Mouse (Mus musculus): Measurements from ENCODE around the gene Arhgap24. TPM values are rescaled to one million over a fixed set of nuclear protein-coding genes. Genes with fewer than 3 reads are reported as not detected.

Gene Arhgap24
- polyA plus RNA-seq, 1 experiment from 2014 or later: 3.2 TPM

GRCm38 (mm10) chr5:102719368-102719972 lies 238.3 kb downstream of the Arhgap24 start:
- Histone ChIP-seq H3K4me1 (replicated peaks) (no peaks in the 10 kb centered on the region), H3K27ac (replicated peaks) (no peak overlapping the region), H3K36me3 (replicated peaks) (no peaks in the 10 kb centered on the region), H3K4me3 (replicated peaks) (no peak overlapping the region), H3K9me3 (replicated peaks) (no peaks in the 10 kb centered on the region), H3K9ac (no peak overlapping the region), H3K4me2 (no peak overlapping the region), H3K27me3 (no peaks in the 10 kb centered on the region)
- no peak for ATAC-seq (ENCODE audit: insufficient read depth)
- WGBS (ENCODE audit: insufficient replicate concordance): 45% methylated on average over 8 of the region's 8 CpGs

- WGBS (ENCODE audit: insufficient replicate concordance): 67% methylated on average over 3 of the region's 3 CpGs
- Histone ChIP-seq H3K27me3 (no peaks in the 10 kb centered on the region), H3K9me3 (replicated peaks) (no peaks in the 10 kb centered on the region), H3K9ac (no peak overlapping the region), H3K4me1 (replicated peaks) (no peaks in the 10 kb centered on the region), H3K4me2 (no peak overlapping the region), H3K36me3 (replicated peaks) (no peaks in the 10 kb centered on the region), H3K27ac (replicated peaks) (no peak overlapping the region), H3K4me3 (replicated peaks) (no peak overlapping the region)
- no peak for ATAC-seq (ENCODE audit: insufficient read depth)
These were observed 242.4 kb downstream of the Arhgap24 start for GRCm38 (mm10) chr5:102723558-102723957.

GRCm38 (mm10) chr5:102724813-102725348 lies 243.7 kb downstream of the Arhgap24 start:
- Histone ChIP-seq H3K36me3 (replicated peaks) (no peaks in the 10 kb centered on the region), H3K27me3 (no peaks in the 10 kb centered on the region), H3K9ac (no peak overlapping the region), H3K4me1 (replicated peaks) (no peaks in the 10 kb centered on the region), H3K4me2 (no peak overlapping the region), H3K27ac (replicated peaks) (no peak overlapping the region), H3K9me3 (replicated peaks) (no peaks in the 10 kb centered on the region), H3K4me3 (replicated peaks) (no peak overlapping the region)
- ATAC-seq (ENCODE audit: insufficient read depth): no peak
- 17% methylated on average over 8 of the region's 9 CpGs for WGBS (ENCODE audit: insufficient replicate concordance)

GRCm38 (mm10) chr5:102725365-102725764 lies 244.2 kb downstream of the Arhgap24 start:
- Histone ChIP-seq H3K4me2 (no peak overlapping the region), H3K9me3 (replicated peaks) (no peaks in the 10 kb centered on the region), H3K4me3 (replicated peaks) (no peak overlapping the region), H3K36me3 (replicated peaks) (no peaks in the 10 kb centered on the region), H3K4me1 (replicated peaks) (no peaks in the 10 kb centered on the region), H3K27ac (replicated peaks) (no peak overlapping the region), H3K27me3 (no peaks in the 10 kb centered on the region), H3K9ac (no peak overlapping the region)
- WGBS (ENCODE audit: insufficient replicate concordance): 45% methylated on average over 6 of the region's 6 CpGs
- no peak for ATAC-seq (ENCODE audit: insufficient read depth)

- ATAC-seq (ENCODE audit: insufficient read depth): no peak
- no peak overlapping the region for H3K4me2 ChIP-seq
- 49% methylated on average over 4 of the region's 4 CpGs for WGBS (ENCODE audit: insufficient replicate concordance)
- no peaks in the 10 kb centered on the region for H3K4me1 ChIP-seq (replicated peaks)
- H3K9ac ChIP-seq: no peak overlapping the region
- H3K36me3 ChIP-seq (replicated peaks): no peaks in the 10 kb centered on the region
- no peaks in the 10 kb centered on the region for H3K27me3 ChIP-seq
- no peak overlapping the region for H3K4me3 ChIP-seq (replicated peaks)
- H3K27ac ChIP-seq (replicated peaks): no peak overlapping the region
- H3K9me3 ChIP-seq (replicated peaks): no peaks in the 10 kb centered on the region
These were observed 245.8 kb downstream of the Arhgap24 start for GRCm38 (mm10) chr5:102726985-102727384.

GRCm38 (mm10) chr5:102728531-102728930 lies 247.3 kb downstream of the Arhgap24 start:
- H3K27me3 ChIP-seq: no peaks in the 10 kb centered on the region

GRCm38 (mm10) chr5:102729476-102729875 lies 248.3 kb downstream of the Arhgap24 start:
- Histone ChIP-seq H3K9ac (no peak overlapping the region), H3K9me3 (replicated peaks) (no peaks in the 10 kb centered on the region), H3K4me1 (replicated peaks) (no peaks in the 10 kb centered on the region), H3K4me3 (replicated peaks) (no peak overlapping the region), H3K4me2 (no peak overlapping the region), H3K27ac (replicated peaks) (no peak overlapping the region), H3K36me3 (replicated peaks) (no peaks in the 10 kb centered on the region), H3K27me3 (no peaks in the 10 kb centered on the region)
- ATAC-seq (ENCODE audit: insufficient read depth): no peak
- 68% methylated on average over 3 of the region's 3 CpGs for WGBS (ENCODE audit: insufficient replicate concordance)

More at GRCm38 (mm10) chr5:102728531-102728930, 247.3 kb downstream of the Arhgap24 start:
- no peak for ATAC-seq (ENCODE audit: insufficient read depth)
- H3K4me3 ChIP-seq (replicated peaks): no peak overlapping the region
- H3K4me1 ChIP-seq (replicated peaks): no peaks in the 10 kb centered on the region
- H3K9me3 ChIP-seq (replicated peaks): no peaks in the 10 kb centered on the region
- no peak overlapping the region for H3K9ac ChIP-seq
- no peak overlapping the region for H3K27ac ChIP-seq (replicated peaks)
- H3K36me3 ChIP-seq (replicated peaks): no peaks in the 10 kb centered on the region
- no peak overlapping the region for H3K4me2 ChIP-seq

GRCm38 (mm10) chr5:102736131-102736530 lies 254.9 kb downstream of the Arhgap24 start:
- no peak for ATAC-seq (ENCODE audit: insufficient read depth)
- Histone ChIP-seq H3K27ac (replicated peaks) (no peak overlapping the region), H3K4me2 (no peak overlapping the region), H3K27me3 (no peaks in the 10 kb centered on the region), H3K4me1 (replicated peaks) (no peaks in the 10 kb centered on the region), H3K9me3 (replicated peaks) (no peaks in the 10 kb centered on the region), H3K4me3 (replicated peaks) (no peak overlapping the region), H3K9ac (no peak overlapping the region), H3K36me3 (replicated peaks) (no peaks in the 10 kb centered on the region)
- 68% methylated on average over 5 of the region's 5 CpGs for WGBS (ENCODE audit: insufficient replicate concordance)

- no peak for ATAC-seq (ENCODE audit: insufficient read depth)
- H3K27ac ChIP-seq (replicated peaks): no peak overlapping the region
These were observed 261.5 kb downstream of the Arhgap24 start for GRCm38 (mm10) chr5:102742554-102743255.

GRCm38 (mm10) chr5:102743436-102743835 lies 262.2 kb downstream of the Arhgap24 start:
- Histone ChIP-seq H3K4me2 (no peak overlapping the region), H3K4me3 (replicated peaks) (no peak overlapping the region), H3K27ac (replicated peaks) (no peak overlapping the region), H3K27me3 (no peaks in the 10 kb centered on the region), H3K9ac (no peak overlapping the region), H3K9me3 (replicated peaks) (no peaks in the 10 kb centered on the region), H3K36me3 (replicated peaks) (no peaks in the 10 kb centered on the region), H3K4me1 (replicated peaks) (no peaks in the 10 kb centered on the region)
- ATAC-seq (ENCODE audit: insufficient read depth): no peak
- 60% methylated on average over 3 of the region's 3 CpGs for WGBS (ENCODE audit: insufficient replicate concordance)

More at GRCm38 (mm10) chr5:102742554-102743255, 261.5 kb downstream of the Arhgap24 start:
- Histone ChIP-seq H3K4me2 (no peak overlapping the region), H3K27me3 (no peaks in the 10 kb centered on the region), H3K9ac (no peak overlapping the region), H3K4me3 (replicated peaks) (no peak overlapping the region), H3K36me3 (replicated peaks) (no peaks in the 10 kb centered on the region), H3K4me1 (replicated peaks) (no peaks in the 10 kb centered on the region), H3K9me3 (replicated peaks) (no peaks in the 10 kb centered on the region)
- 56% methylated on average over 5 of the region's 5 CpGs for WGBS (ENCODE audit: insufficient replicate concordance)

- H3K27me3 ChIP-seq: no peaks in the 10 kb centered on the region
- H3K4me3 ChIP-seq (replicated peaks): no peak overlapping the region
- WGBS (ENCODE audit: insufficient replicate concordance): 49% methylated on average over 4 of the region's 4 CpGs
- no peak overlapping the region for H3K27ac ChIP-seq (replicated peaks)
- no peak overlapping the region for H3K4me2 ChIP-seq
- H3K4me1 ChIP-seq (replicated peaks): no peaks in the 10 kb centered on the region
- no peak overlapping the region for H3K9ac ChIP-seq
- no peaks in the 10 kb centered on the region for H3K9me3 ChIP-seq (replicated peaks)
- no peaks in the 10 kb centered on the region for H3K36me3 ChIP-seq (replicated peaks)
- no peak for ATAC-seq (ENCODE audit: insufficient read depth)
These were observed 262.9 kb downstream of the Arhgap24 start for GRCm38 (mm10) chr5:102744051-102744450.

All from liver, embryonic 15.5 days (tissue).